Mouse (Mus musculus): ENCODE data around the gene Gm34653.
"Not testable (repeated sequence)": the region's sequence is repeated elsewhere in the genome, so short reads cannot be mapped to it uniquely, and the experiment has no call there.

Gene Gm34653

DNA sequence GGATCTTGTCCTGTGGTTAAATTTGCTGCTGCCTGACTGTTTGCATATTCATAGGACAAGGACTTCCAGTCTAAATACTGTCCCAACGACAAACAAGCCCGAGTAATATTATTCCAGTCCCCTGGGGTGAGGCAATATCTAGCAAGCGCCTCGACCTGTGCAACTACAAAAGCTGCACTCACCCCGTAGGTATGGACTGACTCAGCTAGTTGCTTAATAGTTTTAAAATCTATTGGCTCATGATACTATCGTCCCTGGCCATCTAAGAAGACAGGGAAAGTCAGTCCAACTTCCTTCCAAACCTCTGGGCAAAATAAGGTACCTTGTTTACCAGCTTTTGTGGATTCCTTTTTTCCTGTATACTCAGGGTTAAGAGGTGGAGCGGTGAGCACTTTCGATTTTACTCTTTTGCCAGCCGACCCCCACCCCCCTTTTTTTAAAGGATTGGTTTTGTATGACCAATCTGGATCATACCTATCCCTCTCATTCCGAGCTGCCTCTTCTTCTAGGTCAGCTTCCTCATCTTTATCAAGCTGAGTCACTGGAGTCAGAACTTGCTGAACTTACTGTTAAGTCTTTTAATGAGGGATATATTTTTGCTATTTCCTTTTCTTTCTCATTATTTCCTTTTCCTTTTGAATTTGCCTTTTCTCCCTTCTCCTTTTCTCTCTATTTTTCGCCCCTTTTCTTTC, at the start of gene Gm34653:
Gene Gm34653 (plus strand): TSS at position 242 of the 692 bp plus-strand sequence.
- DNase-seq (ENCODE audit: low read depth, low spot score) = not testable (repeated sequence)

DNA sequence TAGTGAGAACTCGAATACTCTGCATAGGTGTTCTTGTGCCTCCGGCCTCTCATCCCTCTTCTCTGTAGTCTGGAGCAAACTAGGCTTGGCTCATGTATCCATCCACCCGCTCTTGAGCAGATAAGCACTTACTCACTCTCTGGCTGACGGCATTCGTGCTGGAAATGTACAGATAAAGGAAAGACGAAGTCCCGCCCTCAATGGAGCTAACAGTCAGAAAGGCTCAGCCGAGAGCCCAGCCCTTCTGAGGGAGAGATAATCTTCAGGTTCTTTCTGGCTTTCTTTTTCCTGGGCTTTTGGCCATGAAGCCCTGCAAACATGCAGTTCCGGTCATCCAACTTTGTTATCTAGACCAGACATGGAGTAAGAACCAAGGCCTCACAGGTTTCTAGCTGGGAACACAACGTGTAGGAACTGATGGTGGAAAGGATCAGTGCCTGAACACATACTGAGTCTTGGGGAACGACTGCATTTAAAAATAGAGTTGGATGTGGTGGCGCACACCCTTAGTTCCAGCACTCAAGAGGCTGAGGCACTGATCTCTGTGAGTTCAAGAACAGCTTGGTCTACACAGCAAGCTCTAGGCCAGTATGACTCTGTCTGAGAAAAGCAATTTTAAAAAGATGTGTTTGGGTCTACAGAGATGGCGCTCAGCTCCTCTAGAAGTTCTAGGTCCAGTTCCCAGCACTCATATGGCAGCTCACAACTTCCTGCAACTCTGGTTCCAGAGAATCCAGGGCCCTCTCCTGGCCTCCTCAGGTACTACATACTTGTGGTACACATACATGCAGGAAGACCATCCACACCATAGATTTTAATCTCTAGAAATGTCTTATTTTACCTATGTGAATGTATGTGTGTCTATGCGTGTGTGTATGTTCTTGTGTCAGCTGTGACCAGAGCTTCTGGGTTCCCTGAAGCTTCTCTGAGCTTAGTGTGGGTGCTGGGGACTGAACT, 49.5 kb upstream of the Gm34653 start:
- no peak for DNase-seq (ENCODE audit: low read depth, low spot score)

DNA sequence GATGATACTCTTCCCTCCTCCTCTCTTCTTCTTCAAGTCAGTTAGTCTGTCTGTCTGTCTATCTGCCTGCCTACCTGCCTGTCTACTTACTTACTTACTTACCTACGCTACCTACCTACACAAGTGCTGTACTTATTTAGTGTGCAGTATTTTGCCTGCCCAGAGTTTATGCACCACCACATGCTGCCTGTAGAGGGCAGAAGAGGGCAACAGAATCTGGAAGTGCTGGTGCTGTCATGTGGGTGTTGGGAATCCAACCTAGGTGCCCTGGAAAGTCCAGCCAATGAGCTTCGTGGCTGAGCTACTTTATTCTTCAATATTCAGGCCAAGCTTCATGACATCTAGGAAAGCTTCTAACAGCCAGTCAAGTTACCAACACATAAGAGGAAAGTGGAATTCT, 48.7 kb upstream of the Gm34653 start:
- peak; percentile 83 for DNase-seq (ENCODE audit: low read depth, low spot score)

DNA sequence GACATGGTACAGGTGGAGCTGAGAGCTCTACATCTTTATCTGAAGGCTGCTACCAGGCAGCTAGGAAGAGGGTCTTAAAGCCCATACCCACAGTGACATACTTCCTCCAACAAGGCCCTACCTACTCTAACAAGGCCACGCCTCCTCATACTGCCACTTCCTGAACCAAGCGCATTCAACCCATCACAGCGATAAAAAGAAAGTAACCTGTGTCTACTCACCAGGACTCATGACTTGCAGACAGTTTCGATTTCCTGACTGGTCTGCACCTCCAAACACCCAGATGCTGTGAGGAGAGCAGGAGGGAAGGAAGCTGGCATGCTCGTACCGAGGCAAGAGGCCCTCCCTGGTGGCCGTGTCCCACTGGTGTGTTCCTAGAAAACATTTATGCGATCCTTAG, 42.5 kb upstream of the Gm34653 start:
- peak; percentile 87 for DNase-seq (ENCODE audit: low read depth, low spot score)

DNA sequence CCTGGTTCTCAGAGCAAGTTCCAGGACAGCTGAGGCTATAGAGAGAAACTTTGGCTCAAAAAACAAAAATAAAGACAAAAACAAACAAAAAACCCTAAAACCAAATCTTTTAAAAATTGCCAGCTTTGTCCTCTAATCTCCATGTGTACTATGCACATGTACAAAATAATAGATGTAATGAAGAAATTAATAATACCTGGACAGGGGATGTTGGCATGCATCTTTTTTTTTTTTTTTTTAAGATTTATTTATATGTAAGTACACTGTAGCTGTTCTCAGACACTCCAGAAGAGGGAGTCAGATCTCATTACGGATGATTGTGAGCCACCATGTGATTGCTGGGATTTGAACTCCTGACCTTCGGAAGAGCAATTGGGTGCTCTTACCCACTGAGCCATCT, 40.3 kb upstream of the Gm34653 start:
- not testable (repeated sequence) for DNase-seq (ENCODE audit: low read depth, low spot score)

DNA sequence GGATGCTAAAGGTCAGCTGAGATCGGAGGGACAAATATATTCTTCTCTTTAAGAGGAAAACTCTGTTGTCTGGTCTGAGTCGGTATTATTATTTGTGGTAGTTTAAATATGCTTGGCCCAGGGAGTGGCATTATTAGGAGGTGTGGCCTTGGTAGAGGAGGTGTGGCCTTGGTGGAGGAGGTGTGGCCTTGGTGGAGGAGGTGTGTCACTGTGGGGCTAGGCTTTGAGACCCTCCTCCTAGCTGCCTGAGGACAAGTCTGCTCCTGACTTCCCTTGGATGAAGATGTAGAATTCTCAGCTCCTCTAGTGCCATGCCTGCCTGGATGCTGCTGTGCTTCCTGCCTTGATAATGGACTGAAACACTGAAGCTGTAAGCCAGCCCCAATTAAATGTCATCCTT, 38.3 kb upstream of the Gm34653 start:
- DNase-seq (ENCODE audit: low read depth, low spot score) = no peak

DNA sequence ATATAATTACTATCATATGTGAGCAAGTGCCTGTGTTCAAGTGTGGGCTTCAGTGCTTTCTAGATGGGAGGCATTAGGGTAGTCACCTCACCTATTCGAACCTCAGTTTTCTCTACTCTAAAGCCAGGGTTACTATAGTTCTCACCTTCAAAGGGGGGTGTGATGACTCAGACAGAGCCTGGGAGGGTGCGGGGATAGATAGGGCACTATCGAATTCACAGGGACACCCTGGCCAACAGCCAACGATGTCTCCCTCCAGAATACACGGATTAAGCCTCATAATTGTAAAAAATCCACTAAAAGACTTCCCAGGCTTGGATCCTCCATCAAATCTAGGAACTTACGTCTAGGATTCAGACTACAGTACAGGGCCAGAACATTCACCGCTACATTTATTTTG, 37.4 kb upstream of the Gm34653 start:
- no peak for DNase-seq (ENCODE audit: low read depth, low spot score)

DNA sequence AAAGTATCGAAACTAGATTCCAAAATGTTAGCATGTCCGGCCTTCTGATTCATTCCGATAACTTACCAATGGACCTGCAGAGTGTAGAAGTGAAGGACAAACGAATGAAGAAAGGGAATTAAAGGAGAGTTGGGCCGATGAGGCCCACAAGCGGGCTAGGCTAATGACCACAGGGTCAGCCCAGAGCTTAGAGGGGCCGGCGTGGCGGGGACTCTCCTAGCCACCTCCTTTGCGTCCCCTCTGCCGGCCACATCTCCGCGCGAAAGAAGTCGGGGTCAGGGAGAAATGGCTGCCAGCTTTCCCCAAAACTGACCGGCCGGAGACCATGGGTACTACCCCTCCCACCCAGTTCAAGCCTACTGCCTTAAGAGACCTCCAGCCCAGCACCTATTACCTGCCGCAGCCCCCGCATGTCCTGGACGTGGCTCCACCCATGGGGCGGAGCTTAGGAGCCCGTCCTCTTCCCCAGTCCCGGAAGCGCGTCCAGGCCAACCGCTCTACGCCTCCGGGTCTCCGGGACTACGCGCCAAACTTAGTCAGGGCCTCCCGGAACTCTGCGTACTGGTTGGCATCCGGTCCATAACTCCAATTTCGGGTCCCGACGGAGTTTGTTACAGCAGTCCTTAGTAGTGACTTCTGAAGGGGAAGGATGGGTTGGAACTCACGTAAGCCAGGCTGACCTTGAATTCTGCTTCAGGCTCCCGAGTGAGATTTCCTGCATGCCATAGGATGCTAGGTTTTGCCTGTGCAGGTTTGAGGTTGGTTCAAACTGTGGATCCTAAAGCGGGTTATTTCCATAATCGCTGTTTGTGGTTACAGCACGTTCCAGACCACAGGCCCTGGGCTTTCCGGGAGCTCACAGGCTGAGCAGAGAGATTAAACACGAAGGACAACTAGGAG, 33.2 kb upstream of the Gm34653 start, which contains the start of gene Rabepk:
Gene Rabepk (minus strand): TSS at position 556 of the 900 bp plus-strand sequence.
- DNase-seq (ENCODE audit: low read depth, low spot score) = peak; percentile 93

DNA sequence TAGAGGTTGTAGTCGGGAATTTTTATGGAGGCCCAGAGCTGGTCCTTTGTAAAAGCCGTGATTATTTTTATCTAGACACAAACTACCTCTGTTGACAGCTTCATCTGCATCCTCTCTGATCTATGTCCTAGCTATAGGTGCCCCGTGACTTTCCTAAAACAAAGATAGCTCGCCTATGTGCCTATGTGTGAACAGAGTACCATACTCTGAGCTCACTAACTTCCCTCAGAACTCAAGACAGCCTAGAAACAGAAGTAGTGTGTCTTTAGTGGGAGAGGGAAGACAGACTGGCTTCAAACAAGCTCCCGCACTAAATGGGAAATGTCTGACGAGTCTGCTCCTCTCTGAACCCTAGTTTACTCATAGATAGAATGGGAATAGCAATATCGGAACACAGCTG, 32.4 kb upstream of the Gm34653 start:
- no peak for DNase-seq (ENCODE audit: low read depth, low spot score)

DNA sequence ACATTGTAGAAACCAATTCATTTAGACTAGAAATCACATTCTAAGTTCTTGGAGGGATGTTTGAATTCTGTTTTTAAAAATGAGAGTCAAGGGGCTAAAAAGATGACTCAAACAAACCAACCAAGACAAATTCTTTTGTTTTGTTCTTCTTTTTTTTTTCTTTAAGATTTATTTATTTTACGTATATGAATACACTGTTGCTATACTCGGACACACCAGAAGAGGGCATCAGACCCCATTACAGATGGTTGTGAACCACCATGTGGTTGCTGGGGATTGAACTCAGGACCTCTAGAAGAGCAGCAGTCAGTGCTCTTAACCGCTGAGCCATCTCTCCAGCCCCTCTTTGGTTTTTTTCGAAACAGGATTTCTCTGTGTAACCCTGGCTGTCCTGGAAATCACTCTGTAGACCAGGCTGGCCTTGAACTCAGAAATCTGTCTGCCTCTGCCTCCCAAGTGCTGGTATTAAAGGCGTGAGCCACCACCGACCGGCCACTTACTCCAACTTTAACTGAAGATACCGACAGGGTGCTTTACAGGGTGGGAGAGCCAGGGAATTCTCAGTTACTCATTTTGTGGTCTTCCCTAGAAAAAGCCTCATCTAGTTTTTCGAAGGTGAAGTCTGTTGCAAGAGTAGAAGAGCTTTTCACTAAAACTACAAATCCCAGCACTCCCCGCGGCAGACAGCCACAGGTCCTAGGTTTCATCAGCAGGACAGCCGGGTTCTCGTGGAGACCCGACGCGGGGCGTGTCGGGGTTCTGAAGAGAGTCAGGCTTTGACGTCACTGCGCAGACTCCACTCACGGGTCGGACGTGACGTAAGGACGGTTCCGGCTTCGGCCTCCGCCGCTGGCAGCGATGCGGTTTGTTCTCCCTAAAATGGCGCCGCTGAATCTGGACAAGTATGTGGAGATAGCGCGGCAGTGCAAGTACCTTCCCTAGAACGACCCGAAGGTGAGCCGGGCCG, 31.0 kb upstream of the Gm34653 start:
- peak; percentile 100 for DNase-seq (ENCODE audit: low read depth, low spot score)

DNA sequence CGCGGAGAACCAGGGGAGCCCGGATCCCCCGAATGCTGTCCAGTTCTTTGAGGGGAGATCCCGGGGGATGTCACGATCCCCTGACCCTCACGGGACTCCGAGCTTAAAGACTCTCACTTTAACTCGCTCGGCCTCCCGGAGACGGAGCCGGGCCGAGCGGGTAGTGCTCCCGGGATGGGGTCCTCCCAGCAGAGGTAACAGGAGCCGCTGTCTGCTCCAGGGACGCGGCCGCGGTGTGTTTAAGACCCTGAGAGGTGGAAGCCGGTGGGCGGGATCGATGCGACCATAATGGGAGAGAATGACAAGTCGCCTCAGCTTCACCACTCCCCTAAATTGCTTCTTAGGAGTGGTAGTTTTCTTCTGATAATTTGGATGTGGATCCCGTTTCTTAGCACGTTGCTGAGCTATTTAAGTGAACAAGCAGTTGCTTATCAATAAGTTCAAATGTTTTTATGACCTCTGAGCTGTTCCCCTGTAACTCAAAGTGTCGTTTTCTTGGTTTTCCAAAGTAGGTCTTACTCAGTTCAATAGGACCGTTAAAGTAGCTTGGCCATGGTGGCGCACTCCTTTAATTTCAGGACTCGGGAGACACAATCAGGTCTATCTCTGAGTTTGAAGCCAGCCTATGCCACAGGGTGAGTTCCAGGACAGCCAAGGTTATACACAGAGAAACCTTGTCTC, 30.1 kb upstream of the Gm34653 start:
- peak; percentile 50 for DNase-seq (ENCODE audit: low read depth, low spot score)

DNA sequence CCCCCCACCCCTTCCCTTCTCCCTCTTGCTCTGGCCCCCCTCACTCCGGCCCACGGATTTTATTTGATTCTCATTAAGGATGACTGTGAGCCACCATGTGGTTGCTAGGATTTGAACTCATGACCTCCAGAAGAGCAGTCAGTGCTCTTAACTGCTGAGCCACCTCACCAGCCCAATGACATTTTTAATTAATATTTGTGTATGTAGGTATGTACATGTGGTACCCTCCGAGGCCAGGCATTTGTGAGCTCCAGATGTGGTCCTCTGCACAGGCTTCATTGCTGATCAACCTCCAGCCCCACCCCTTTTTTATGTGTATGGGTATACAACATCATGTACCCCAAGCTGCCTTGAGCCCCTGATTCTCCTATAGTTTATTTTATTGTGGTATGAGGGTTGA, 29.1 kb upstream of the Gm34653 start:
- no peak for DNase-seq (ENCODE audit: low read depth, low spot score)

DNA sequence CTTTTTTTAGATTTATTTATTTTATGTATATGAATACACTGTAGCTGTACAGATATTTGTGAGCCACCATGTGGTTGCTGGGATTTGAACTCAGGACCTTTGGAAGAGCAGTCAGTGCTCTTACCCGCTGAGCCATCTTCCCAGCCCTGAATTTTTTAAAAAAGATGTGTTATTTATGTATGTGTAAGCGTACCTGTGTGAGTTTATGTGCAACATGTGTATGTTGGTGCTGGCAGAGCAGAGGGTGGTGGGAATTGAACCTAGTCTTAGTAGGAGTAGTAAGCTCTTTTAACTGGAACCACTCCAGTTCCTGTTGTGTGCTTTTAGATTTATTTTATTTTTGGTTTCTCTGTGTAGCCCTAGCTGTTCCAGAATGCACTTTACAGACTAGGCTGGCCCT, 28.6 kb upstream of the Gm34653 start:
- no peak for DNase-seq (ENCODE audit: low read depth, low spot score)

DNA sequence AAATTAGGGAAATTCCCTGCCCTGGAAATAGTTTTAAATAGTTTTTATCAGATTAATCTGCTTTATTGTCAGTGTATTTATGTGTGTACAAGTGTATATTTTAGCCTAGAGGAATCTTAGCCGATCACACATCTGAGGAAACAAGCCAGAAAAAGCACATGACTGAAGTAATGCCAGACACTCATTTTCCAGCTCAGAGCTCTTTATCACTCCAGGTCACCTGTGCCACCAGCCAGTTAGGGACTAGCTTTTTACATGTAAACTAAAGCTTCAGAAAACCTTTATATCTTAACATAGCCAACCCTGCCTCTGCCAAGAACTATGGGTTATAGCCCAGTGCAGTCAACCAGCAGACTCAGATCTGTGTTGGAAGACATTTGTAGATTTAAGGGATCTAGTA, 28.0 kb upstream of the Gm34653 start:
- no peak for DNase-seq (ENCODE audit: low read depth, low spot score)

DNA sequence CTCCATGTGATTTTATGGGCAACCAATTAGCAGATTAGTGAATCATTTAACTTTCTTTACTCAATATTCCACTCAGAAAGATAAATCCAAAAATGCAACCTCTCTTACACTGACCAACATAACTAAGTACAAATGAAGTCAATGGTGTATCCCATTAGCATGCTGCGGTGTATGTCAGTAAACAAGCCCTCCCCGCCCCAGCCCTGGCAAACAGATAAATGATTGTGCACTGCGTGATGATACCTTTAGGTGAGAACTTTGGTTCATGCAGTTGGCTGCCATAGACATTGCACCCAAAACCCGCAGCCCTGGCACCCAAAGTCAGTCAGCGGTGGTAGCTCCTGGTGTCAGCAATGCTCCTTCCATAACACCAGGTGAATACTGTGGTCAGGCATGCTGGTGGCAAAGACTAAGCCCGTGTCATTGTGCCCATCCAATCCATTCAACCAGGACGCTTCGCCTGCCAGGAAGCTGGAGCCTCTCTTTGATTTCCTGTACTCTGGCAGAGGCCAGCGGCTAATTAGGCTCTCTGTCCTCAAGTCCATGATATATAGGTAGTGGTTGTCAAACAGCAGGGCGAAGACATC, 27.4 kb upstream of the Gm34653 start:
- DNase-seq (ENCODE audit: low read depth, low spot score) = no peak

DNA sequence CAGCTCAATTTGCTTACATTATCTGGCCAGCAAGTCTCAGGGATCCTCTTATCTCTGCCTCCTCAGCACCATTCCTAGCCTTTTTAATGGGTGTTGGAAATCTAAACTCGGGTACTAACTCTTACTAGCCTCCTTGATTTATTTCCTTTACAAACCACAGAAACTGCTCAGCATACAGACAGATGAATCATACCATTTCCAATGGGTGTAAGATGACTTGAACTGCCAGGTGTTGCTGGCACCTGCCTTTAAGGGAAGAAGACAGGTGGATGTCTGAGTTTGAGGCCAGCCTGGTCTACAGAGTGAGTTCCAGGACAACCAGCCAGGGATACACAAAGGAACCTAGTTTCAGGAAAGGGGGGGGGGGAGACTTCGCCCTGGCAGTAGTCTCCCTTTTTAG, 24.8 kb upstream of the Gm34653 start:
- no peak for DNase-seq (ENCODE audit: low read depth, low spot score)

DNA sequence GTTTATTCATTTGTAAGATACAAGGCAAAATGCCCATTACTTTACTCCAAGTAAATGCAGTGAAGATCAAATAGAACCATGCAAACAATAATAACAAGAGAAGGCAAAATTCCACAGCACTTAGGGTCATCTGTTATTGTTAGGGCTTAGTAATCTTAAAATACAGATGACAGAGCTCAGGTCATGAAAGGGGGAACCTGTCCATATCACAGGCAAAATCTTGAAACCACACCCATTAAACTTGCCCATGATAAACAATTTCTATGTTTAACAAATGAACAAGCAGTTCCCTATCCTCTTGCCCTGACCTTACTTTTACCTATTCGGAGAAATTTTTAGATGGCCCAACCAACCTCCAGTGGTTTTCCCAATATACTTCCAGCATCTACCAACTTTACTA, 23.2 kb upstream of the Gm34653 start:
- no peak for DNase-seq (ENCODE audit: low read depth, low spot score)

DNA sequence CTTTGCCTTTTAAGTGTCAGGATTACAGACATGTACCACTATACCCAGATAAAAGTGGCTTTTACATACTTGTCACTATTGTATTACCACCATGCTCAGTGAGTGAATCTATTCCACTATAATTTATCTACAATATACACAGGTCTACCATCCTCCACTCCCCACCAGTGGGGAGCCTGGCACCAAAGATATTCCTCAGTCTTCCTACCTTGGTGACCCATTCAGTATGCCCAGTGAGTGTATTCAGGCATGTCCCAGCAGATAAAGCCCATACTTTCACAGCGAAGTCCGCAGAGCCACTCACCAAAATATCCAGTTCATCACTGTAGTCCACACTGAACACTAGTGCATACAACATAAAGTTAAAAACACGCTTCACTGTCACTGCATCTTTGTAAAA, 22.0 kb upstream of the Gm34653 start:
- DNase-seq (ENCODE audit: low read depth, low spot score) = no peak

DNA sequence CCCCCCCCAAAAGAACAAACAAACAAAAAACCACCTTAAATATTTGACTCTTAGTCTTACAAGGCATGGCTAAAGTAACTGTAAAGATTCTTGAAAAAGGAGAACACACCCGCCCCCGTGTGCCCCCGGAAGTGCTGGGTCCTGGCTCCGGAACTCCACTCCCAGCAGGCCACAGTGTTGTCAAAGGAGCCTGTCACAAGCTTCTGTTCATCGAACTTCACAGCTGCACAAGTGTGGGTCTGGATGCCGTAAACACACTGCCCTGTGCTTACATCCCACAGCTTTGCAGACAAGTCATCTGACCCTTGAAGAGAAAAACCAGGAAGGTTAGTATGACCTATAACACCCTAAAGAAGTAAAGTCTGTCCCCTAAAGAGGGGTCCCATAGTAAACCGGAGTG, 20.1 kb upstream of the Gm34653 start:
- no peak for DNase-seq (ENCODE audit: low read depth, low spot score)

DNA sequence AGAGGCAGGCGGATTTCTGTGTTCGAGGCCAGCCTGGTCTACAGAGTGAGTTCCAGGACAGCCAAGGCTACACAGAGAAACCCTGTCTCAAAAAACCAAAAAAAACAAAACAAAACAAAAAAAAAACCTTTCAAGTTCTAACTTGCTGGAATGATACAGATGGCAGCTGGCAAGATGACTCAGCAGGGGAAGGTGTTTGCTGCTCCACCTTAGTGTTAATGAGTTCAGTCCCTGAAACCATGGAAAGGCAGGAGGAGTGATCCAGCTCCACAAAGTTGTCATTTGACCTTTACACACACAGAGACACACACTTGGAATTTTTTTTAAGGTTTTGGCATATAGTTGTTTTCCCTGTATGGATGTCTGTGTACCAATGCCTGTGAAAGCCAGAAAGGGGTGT, 16.9 kb upstream of the Gm34653 start:
- not testable (repeated sequence) for DNase-seq (ENCODE audit: low read depth, low spot score)

All from CD4-positive, CD25-positive, alpha-beta regulatory T cell, adult 2 months (primary cell).